Mouse (Mus musculus): ENCODE data around the gene Tango2.

DNA sequence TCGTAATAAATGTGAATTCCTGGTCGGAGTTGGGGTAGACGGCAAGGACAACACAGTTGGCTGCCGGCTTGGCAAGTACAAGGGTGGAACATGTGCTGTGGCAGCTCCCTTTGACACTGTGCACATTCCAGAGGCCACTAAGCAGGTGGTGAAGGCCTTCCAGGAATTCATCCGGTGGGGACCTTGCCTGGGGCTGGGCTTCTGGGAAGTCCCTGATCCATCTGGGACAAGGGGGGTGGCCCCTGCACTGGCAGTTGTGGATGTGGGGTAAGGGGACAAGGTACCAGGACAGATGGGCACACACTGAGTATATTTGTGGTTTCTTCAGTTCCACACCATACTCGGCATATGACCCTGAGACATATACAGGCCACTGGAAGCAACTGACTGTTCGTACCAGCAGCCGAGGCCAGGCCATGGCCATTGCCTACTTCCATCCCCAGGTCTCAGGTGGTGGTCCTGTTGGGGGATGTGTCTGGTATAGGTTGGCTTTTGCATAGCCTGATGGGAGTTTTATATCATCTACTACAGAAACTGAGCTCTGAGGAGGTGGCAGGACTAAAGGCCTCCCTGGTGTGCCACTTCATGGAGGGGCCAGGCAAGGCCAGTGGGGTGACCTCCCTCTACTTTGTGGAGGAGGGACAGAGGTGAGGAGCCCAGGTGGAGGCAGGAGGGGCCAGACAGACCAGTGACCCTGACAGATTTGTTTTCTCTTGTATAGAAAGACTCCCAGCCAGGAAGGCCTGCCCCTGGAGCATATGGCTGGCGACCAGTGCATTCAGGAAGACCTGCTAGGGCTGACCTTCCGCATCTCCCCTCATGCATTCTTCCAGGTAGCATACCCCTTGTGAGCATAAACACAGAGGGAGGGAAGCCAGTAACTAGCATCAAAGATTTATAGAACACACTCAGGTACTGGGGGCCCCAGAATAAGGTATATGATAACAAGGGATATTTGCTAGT, 96.8 kb downstream of the Tango2 start:
- TF ChIP-seq POLR2A (IDR thresholded peaks at IDR 0.05; ENCODE audit: low read depth, low read length) (no peak), CTCF (IDR thresholded peaks at IDR 0.05; ENCODE audit: extremely low read depth, insufficient read depth, insufficient read length, insufficient replicate concordance) (no peak)
